Mouse (Mus musculus) liver, postnatal 0 days (tissue): ENCODE results near the gene Olfr1036.
"Not testable (repeated sequence)": the region's sequence is repeated elsewhere in the genome, so short reads cannot be mapped to it uniquely, and the experiment has no call there.

ENCODE experiments used
- CTCF ChIP-seq: sonication (generic); IDR thresholded peaks from 2 replicates; pipeline ENCODE4 v1.5.1; 2016; ENCODE audit warnings: antibody characterized with exemption, low read depth
- EP300 ChIP-seq: IDR thresholded peaks from 2 replicates; pipeline ENCODE4 v1.6.1; 2016; ENCODE audit warnings: antibody characterized with exemption, low read depth, mild to moderate bottlenecking

DNA sequence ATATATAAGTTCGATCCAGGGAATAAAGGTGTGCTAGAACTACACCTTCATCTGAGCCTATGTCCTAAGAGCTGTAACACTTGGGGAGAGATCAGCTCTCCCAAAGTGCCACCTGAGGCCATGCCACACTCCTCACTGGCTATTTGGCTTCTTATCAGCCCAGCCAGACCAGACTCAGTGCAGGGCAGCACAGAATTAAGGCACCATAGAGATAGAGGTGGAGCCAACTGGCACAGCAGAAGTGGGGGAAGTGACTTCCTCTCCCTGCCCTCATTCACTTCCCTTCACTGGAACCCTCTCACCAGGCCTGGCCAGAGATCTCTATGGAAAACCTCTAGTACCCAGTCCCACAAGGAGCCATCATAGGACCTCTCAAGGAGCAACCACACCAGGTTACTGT is 6.7 kb downstream of the Olfr1036 start:
- TF ChIP-seq CTCF, EP300: not testable (repeated sequence)
